Mouse (Mus musculus): Measurements from ENCODE around the gene Fsd1l. TPM values are rescaled to one million over a fixed set of nuclear protein-coding genes. Genes with fewer than 3 reads are reported as not detected.
"Not testable (repeated sequence)": the region's sequence is repeated elsewhere in the genome, so short reads cannot be mapped to it uniquely, and the experiment has no call there.

Fsd1l gene
- polyA plus RNA-seq, 1 experiment, result 7.5 TPM

DNA sequence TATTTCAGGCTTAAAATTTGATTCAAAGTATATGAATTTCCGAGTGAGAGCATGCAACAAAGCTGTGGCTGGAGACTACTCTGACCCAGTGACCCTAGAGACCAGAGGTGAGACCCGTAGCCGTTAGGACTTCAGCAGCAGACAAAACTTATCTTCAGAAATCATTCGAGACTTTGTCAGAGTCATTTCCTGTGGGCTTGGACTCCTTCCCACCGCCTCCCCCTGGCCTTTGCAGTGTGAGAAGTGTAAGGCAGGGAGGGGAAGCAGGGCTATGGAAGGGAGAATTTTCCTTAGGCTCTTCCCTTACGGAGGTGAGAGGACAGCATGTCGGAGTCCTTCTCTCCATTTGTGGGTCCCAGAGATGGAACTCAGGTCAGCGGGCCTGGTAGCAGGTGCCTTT lies 50.8 kb downstream of the Fsd1l start:
- no peak for TF ChIP-seq CTCF (IDR thresholded peaks at IDR 0.05; ENCODE audit: low read depth, low read length)
- no peak for TF ChIP-seq POLR2A (IDR thresholded peaks at IDR 0.05; ENCODE audit: insufficient read depth, low read length)
- H3K27ac ChIP-seq (ENCODE audit: insufficient read depth, low read length), result no peak overlapping the region
- no peaks in the 10 kb centered on the region for H3K27me3 ChIP-seq (ENCODE audit: control insufficient read depth, insufficient read depth, low read length, poor library complexity, severe bottlenecking)
- H3K9me3 ChIP-seq (replicated peaks; ENCODE audit: control insufficient read depth, insufficient read depth, low read length, poor library complexity, severe bottlenecking), result no peaks in the 10 kb centered on the region
- no peak overlapping the region for H3K4me3 ChIP-seq (ENCODE audit: low read depth, low read length)
- H3K4me1 ChIP-seq (ENCODE audit: control insufficient read depth, insufficient read depth, low read length), result no peaks in the 10 kb centered on the region
- no peaks in the 10 kb centered on the region; the same call in none of the 2 replicates for H3K36me3 ChIP-seq (ENCODE audit: control insufficient read depth, insufficient read depth, low read length, poor library complexity, severe bottlenecking)
- H3K9ac ChIP-seq (ENCODE audit: low read depth, poor library complexity, severe bottlenecking), result no peak overlapping the region

DNA sequence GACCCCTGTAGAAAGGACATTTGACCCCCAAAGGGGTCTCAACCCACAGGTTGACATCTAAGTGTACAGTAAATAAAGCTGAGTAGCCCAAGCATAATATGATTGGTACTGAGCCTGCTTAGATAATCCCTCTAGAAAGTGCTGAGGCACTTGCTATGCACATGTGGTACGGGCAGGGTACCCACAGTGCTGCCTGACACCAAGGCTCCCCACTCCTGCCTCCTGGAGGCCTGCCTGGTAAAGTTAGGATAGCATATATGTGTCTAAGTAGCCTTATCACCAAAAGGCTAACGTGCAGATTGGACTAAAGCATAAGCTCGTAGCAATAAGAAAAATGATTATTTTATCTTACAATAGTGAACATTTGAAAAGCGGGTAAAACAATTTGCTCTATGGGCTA lies 57.7 kb downstream of the Fsd1l start:
- Histone ChIP-seq H3K9ac (ENCODE audit: low read depth, poor library complexity, severe bottlenecking) (no peak overlapping the region), H3K4me3 (ENCODE audit: low read depth, low read length) (no peak overlapping the region), H3K4me1 (ENCODE audit: control insufficient read depth, insufficient read depth, low read length) (no peaks in the 10 kb centered on the region), H3K27me3 (ENCODE audit: control insufficient read depth, insufficient read depth, low read length, poor library complexity, severe bottlenecking) (no peaks in the 10 kb centered on the region), H3K36me3 (ENCODE audit: control insufficient read depth, insufficient read depth, low read length, poor library complexity, severe bottlenecking) (no peaks in the 10 kb centered on the region; the same call in 1 of the 2 replicates), H3K9me3 (replicated peaks; ENCODE audit: control insufficient read depth, insufficient read depth, low read length, poor library complexity, severe bottlenecking) (no peaks in the 10 kb centered on the region), H3K27ac (ENCODE audit: insufficient read depth, low read length) (no peak overlapping the region)
- no peak for TF ChIP-seq POLR2A (IDR thresholded peaks at IDR 0.05; ENCODE audit: insufficient read depth, low read length)
- no peak for TF ChIP-seq CTCF (IDR thresholded peaks at IDR 0.05; ENCODE audit: low read depth, low read length)
- no peak for TF ChIP-seq EP300 (IDR thresholded peaks at IDR 0.05; ENCODE audit: insufficient read depth, low read depth, low read length)

DNA sequence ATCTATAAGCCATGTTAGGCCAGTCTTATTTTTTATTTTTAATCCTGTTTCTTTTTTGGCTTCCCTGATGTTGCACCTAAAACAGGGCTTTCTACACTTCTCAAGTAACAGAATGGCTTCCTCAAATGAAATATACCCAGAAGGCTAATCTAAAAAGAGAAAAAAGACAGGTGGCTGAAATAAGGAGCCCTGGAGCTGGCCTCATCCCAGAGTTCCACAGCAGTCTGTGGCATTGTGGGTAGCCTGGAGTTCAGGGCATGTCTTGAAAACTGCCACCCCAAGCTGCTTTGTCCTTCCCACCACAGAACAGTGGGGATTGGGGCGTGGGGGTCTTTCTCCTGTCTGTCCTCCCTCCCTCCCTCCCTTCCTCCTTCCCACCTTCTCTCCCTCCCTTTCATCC lies 60.1 kb downstream of the Fsd1l start:
- Histone ChIP-seq H3K4me1 (ENCODE audit: control insufficient read depth, insufficient read depth, low read length) (no peaks in the 10 kb centered on the region), H3K4me3 (ENCODE audit: low read depth, low read length) (no peak overlapping the region), H3K9me3 (replicated peaks; ENCODE audit: control insufficient read depth, insufficient read depth, low read length, poor library complexity, severe bottlenecking) (no peaks in the 10 kb centered on the region), H3K27me3 (ENCODE audit: control insufficient read depth, insufficient read depth, low read length, poor library complexity, severe bottlenecking) (no peaks in the 10 kb centered on the region), H3K27ac (ENCODE audit: insufficient read depth, low read length) (no peak overlapping the region), H3K36me3 (ENCODE audit: control insufficient read depth, insufficient read depth, low read length, poor library complexity, severe bottlenecking) (peaks cover 2% of the 10 kb centered on the region; the same call in 1 of the 2 replicates), H3K9ac (ENCODE audit: low read depth, poor library complexity, severe bottlenecking) (no peak overlapping the region)
- TF ChIP-seq CTCF (IDR thresholded peaks at IDR 0.05; ENCODE audit: low read depth, low read length), result no peak
- TF ChIP-seq EP300 (IDR thresholded peaks at IDR 0.05; ENCODE audit: insufficient read depth, low read depth, low read length), result no peak
- no peak for TF ChIP-seq POLR2A (IDR thresholded peaks at IDR 0.05; ENCODE audit: insufficient read depth, low read length)

DNA sequence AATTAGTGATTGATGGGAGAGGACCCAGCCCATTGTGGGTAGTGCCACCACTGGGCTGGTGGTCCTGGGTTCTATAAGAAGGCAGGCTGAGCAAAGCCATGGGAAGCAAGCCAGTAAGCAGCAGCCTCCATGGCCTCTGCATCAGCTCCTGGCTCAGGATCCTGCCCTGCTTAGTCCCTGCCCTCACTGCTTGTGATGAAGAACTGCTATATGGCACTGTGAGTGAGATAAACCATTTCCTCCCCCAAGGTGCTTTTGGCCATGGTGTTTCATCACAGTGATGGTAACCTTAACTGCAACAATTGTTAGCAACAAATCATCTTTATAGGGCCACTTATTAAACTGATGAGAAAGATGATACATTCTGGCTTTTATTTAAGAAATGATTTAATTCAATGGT lies 77.9 kb downstream of the Fsd1l start:
- not testable (repeated sequence) for H3K27ac ChIP-seq (ENCODE audit: insufficient read depth, low read length); H3K9me3 ChIP-seq (replicated peaks; ENCODE audit: control insufficient read depth, insufficient read depth, low read length, poor library complexity, severe bottlenecking)

DNA sequence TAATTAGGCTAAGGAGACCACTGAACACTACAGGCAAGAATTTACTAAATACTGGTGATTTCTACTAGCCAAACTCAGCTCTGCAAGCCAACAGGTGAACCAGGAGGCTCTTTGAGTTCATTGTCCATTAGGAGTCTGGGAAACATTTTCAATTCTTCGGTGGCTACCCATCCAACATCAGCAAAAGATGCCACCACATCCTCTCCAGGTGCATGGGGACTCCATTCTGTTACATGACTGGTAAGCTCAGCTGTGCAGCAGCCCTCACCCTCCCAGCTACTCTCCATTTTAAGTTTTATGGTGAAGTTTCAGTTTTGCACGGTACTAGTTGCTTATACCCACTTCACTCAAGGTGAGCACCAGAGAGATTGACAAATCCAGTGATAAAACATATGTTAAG lies 78.8 kb downstream of the Fsd1l start:
- Histone ChIP-seq H3K27me3 (ENCODE audit: control insufficient read depth, insufficient read depth, low read length, poor library complexity, severe bottlenecking) (no peaks in the 10 kb centered on the region), H3K4me1 (ENCODE audit: control insufficient read depth, insufficient read depth, low read length) (no peaks in the 10 kb centered on the region), H3K9me3 (replicated peaks; ENCODE audit: control insufficient read depth, insufficient read depth, low read length, poor library complexity, severe bottlenecking) (no peaks in the 10 kb centered on the region), H3K9ac (ENCODE audit: low read depth, poor library complexity, severe bottlenecking) (no peak overlapping the region), H3K27ac (ENCODE audit: insufficient read depth, low read length) (no peak overlapping the region), H3K36me3 (ENCODE audit: control insufficient read depth, insufficient read depth, low read length, poor library complexity, severe bottlenecking) (no peaks in the 10 kb centered on the region), H3K4me3 (ENCODE audit: low read depth, low read length) (no peak overlapping the region)
- TF ChIP-seq POLR2A (IDR thresholded peaks at IDR 0.05; ENCODE audit: insufficient read depth, low read length), result no peak
- TF ChIP-seq EP300 (IDR thresholded peaks at IDR 0.05; ENCODE audit: insufficient read depth, low read depth, low read length), result no peak
- no peak for TF ChIP-seq CTCF (IDR thresholded peaks at IDR 0.05; ENCODE audit: low read depth, low read length)

More for the DNA sequence above, 77.9 kb downstream of the Fsd1l start:
- H3K9ac ChIP-seq (ENCODE audit: low read depth, poor library complexity, severe bottlenecking); H3K4me1 ChIP-seq (ENCODE audit: control insufficient read depth, insufficient read depth, low read length); H3K4me3 ChIP-seq (ENCODE audit: low read depth, low read length); H3K27me3 ChIP-seq (ENCODE audit: control insufficient read depth, insufficient read depth, low read length, poor library complexity, severe bottlenecking); H3K36me3 ChIP-seq (ENCODE audit: control insufficient read depth, insufficient read depth, low read length, poor library complexity, severe bottlenecking): not testable (repeated sequence)

DNA sequence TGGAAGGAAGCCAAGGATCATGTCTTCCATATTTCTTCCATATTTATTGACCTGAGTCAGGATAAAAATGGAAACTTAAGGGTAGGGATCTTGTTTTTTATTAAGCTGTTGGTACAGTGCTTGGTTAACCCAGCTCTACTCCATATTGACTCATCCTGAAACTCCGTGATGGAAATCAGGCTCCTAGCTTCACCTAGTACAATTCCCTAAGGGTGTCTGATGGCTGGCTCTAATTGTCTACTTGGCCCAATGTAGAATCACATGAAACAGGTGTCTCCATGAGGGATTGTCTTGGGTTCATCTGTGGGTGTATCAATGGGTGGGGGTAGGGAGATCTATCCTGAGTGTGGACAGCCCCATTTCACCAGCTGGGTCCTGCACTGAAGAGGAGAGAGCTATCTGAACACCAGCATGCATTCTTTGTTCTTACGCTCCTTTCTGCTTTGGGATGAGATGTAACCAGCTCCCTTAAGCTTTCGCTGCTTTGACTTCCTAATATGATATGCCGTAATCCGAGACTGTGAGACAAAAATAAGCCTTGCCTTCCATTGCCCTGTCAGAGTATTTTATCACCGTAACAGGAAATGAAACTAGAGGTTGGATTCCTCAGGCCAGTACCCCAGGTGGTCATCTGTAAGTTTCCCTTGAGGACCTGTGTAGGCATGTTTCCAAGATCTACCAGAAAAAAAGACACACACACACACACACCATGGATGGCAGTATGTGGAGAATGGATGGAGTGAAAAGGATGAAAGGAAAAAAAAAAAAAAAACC lies 79.5 kb downstream of the Fsd1l start:
- TF ChIP-seq CTCF (IDR thresholded peaks at IDR 0.05; ENCODE audit: low read depth, low read length), result no peak
- TF ChIP-seq EP300 (IDR thresholded peaks at IDR 0.05; ENCODE audit: insufficient read depth, low read depth, low read length), result no peak
- TF ChIP-seq POLR2A (IDR thresholded peaks at IDR 0.05; ENCODE audit: insufficient read depth, low read length), result no peak
- H3K9me3 ChIP-seq (replicated peaks; ENCODE audit: control insufficient read depth, insufficient read depth, low read length, poor library complexity, severe bottlenecking), result no peaks in the 10 kb centered on the region
- no peaks in the 10 kb centered on the region for H3K4me1 ChIP-seq (ENCODE audit: control insufficient read depth, insufficient read depth, low read length)
- no peaks in the 10 kb centered on the region for H3K27me3 ChIP-seq (ENCODE audit: control insufficient read depth, insufficient read depth, low read length, poor library complexity, severe bottlenecking)
- H3K36me3 ChIP-seq (ENCODE audit: control insufficient read depth, insufficient read depth, low read length, poor library complexity, severe bottlenecking), result no peaks in the 10 kb centered on the region
- H3K9ac ChIP-seq (ENCODE audit: low read depth, poor library complexity, severe bottlenecking), result no peak overlapping the region
- H3K4me3 ChIP-seq (ENCODE audit: low read depth, low read length), result no peak overlapping the region
- no peak overlapping the region for H3K27ac ChIP-seq (ENCODE audit: insufficient read depth, low read length)
